Mouse (Mus musculus) cerebellum, postnatal 25 days (tissue): ENCODE measurements around the gene Gm15127.
"Not testable (repeated sequence)": the region's sequence is repeated elsewhere in the genome, so short reads cannot be mapped to it uniquely, and the experiment has no call there.

Experiments
- DNase-seq, 2 experiments: peaks; one replicate each; pipeline ENCODE4 v3.0.0; 2021; ENCODE audit warnings: mixed read lengths in 2 of 2

Gene Gm15127

GRCm38 (mm10) chrX:148663298-148663697 is at the start of gene Gm15127:
TSS of gene Gm15127 (plus strand) at chrX:148663598.
- DNase-seq: not testable (repeated sequence)

- not testable (repeated sequence) for DNase-seq
Measured at GRCm38 (mm10) chrX:148615053-148615452, 48.3 kb upstream of the Gm15127 start, which contains the start of gene Gm8334. TSS of gene Gm8334 (minus strand) at chrX:148615153.

- not testable (repeated sequence) for DNase-seq
Measured at GRCm38 (mm10) chrX:148676290-148676689, 12.9 kb downstream of the Gm15127 start.
